Mouse (Mus musculus): ENCODE results near the gene 3110009E18Rik.

Gene 3110009E18Rik

GRCm38 (mm10) chr1:120105556-120105959 lies 15.4 kb upstream of the 3110009E18Rik start:
- peak; percentile 59 for DNase-seq

GRCm38 (mm10) chr1:120109741-120110432 lies 11.1 kb upstream of the 3110009E18Rik start:
- DNase-seq: peak; percentile 79

GRCm38 (mm10) chr1:120111766-120112165 lies 9.2 kb upstream of the 3110009E18Rik start:
- no peak for DNase-seq

- DNase-seq: no peak
These were observed 8.5 kb upstream of the 3110009E18Rik start for GRCm38 (mm10) chr1:120112251-120113187.

- peak; percentile 81 for DNase-seq
These were observed 5.3 kb upstream of the 3110009E18Rik start for GRCm38 (mm10) chr1:120115671-120116081.

GRCm38 (mm10) chr1:120116106-120116505 lies 4.9 kb upstream of the 3110009E18Rik start:
- peak; percentile 87 for DNase-seq

GRCm38 (mm10) chr1:120118854-120119253 lies 2.1 kb upstream of the 3110009E18Rik start:
- no peak for DNase-seq

GRCm38 (mm10) chr1:120119389-120119788 lies 1.6 kb upstream of the 3110009E18Rik start:
- DNase-seq: no peak

GRCm38 (mm10) chr1:120120141-120120968 lies 632 bp upstream of the 3110009E18Rik start:
- DNase-seq: peak; percentile 91

- no peak for DNase-seq
These were observed 1.0 kb downstream of the 3110009E18Rik start for GRCm38 (mm10) chr1:120121930-120122530.

- no peak for DNase-seq
These were observed 1.8 kb downstream of the 3110009E18Rik start for GRCm38 (mm10) chr1:120122634-120123383.

GRCm38 (mm10) chr1:120124839-120125238 lies 3.9 kb downstream of the 3110009E18Rik start:
- peak; percentile 49 for DNase-seq

GRCm38 (mm10) chr1:120125471-120125870 lies 4.5 kb downstream of the 3110009E18Rik start:
- DNase-seq: no peak

- DNase-seq: no peak
These were observed 5.3 kb downstream of the 3110009E18Rik start for GRCm38 (mm10) chr1:120126318-120126717.

- no peak for DNase-seq
These were observed 11.4 kb downstream of the 3110009E18Rik start for GRCm38 (mm10) chr1:120132376-120132775.

GRCm38 (mm10) chr1:120135934-120136786 lies 15.2 kb downstream of the 3110009E18Rik start:
- no peak for DNase-seq

GRCm38 (mm10) chr1:120138923-120139540 lies 18.0 kb downstream of the 3110009E18Rik start:
- no peak for DNase-seq

- DNase-seq: no peak
These were observed 19.2 kb downstream of the 3110009E18Rik start for GRCm38 (mm10) chr1:120140144-120140693.

GRCm38 (mm10) chr1:120142551-120142950 lies 21.6 kb downstream of the 3110009E18Rik start:
- DNase-seq: peak; percentile 58

All from kidney, adult 11 months (tissue).